Mouse (Mus musculus) heart, postnatal 0 days (tissue): ENCODE measurements around the gene St5. TPM values are rescaled to one million over a fixed set of nuclear protein-coding genes. Genes with fewer than 3 reads are reported as not detected.

ENCODE experiments used
- ATAC-seq: fragments of 200-750 bp; cut with Nextera tagmentation; 2 replicates; pipeline ENCODE4 v1.8.0; 2017; ENCODE audit warnings: low read depth, moderate number of reproducible peaks, moderate library complexity; ENCODE audit not compliant: insufficient read depth
- DNase-seq: peaks from one replicate; pipeline ENCODE4 v3.0.0-alpha.2; 2016; ENCODE audit warnings: low spot score
- H3K27ac ChIP-seq: fragments of 300-500 bp; sonication (generic); 2 replicates; pipeline ENCODE4 v1.5.1; 2014; ENCODE audit warnings: low read depth, mild to moderate bottlenecking
- H3K27me3 ChIP-seq: fragments of 300-500 bp; sonication (generic); 2 replicates; pipeline ENCODE4 v1.6.1; 2014; ENCODE audit warnings: low read length, mixed read lengths; ENCODE audit not compliant: control insufficient read depth, insufficient read depth
- H3K36me3 ChIP-seq: fragments of 300-500 bp; sonication (generic); replicated peaks from 2 replicates; pipeline ENCODE4 v1.6.1; 2014; ENCODE audit warnings: low read length, mixed read lengths; ENCODE audit not compliant: control insufficient read depth, insufficient read depth
- H3K4me1 ChIP-seq: fragments of 300-500 bp; sonication (generic); 2 replicates; pipeline ENCODE4 v1.6.1; 2014; ENCODE audit warnings: antibody characterized with exemption; ENCODE audit not compliant: control insufficient read depth, insufficient read depth
- H3K4me2 ChIP-seq: fragments of 300-500 bp; sonication (generic); 2 replicates; pipeline ENCODE4 v1.6.1; 2014; ENCODE audit warnings: low read depth, mild to moderate bottlenecking, low read length, moderate library complexity
- H3K4me3 ChIP-seq: fragments of 300-500 bp; sonication (generic); 2 replicates; pipeline ENCODE4 v1.5.1; 2014; ENCODE audit warnings: low read depth, low read length
- H3K9ac ChIP-seq: fragments of 300-500 bp; sonication (generic); replicated peaks from 2 replicates; pipeline ENCODE4 v1.6.1; 2014; ENCODE audit warnings: low read depth, low read length, mixed read lengths
- H3K9me3 ChIP-seq: fragments of 300-500 bp; sonication (generic); replicated peaks from 2 replicates; pipeline ENCODE4 v1.6.1; 2016; ENCODE audit warnings: low read length; ENCODE audit not compliant: control insufficient read depth
- CTCF ChIP-seq: IDR thresholded peaks from 2 replicates; pipeline ENCODE4 v1.5.1; 2016; ENCODE audit warnings: antibody characterized with exemption, control low read depth, low read depth
- EP300 ChIP-seq: IDR thresholded peaks from 2 replicates; pipeline ENCODE4 v1.6.1; 2016; ENCODE audit warnings: antibody characterized with exemption, low read depth
- WGBS: fragments of 180-500 bp; shearing (Covaris S2); extraction: QIAGEN DNeasy Blood & Tissue Kit; methylation state at CpG from one replicate; pipeline ENCODE4 v1.1.7; 2014; 5-methylcytosine and 5-hydroxymethylcytosine counted together
- polyA plus RNA-seq: library from polyadenylated mRNA; unstranded; fragments of >200 nt; fragmentation: Nextera tagmentation; extraction: Ambion mirVana; gene quantifications from 2 replicates; pipeline ENCODE4 v1.2.1, GENCODE M21; 2015
- total RNA-seq: library from RNA; depleted of rRNA; stranded (reverse); fragments of >200 nt; gene quantifications from 2 replicates; pipeline ENCODE4 v1.2.3, GENCODE M21; 2014; ENCODE audit warnings: low replicate concordance

Gene St5
- total and polyA plus RNA-seq, 2 experiments from 2014 or later = 28.8 to 58.8 TPM

GRCm38 (mm10) chr7:109544792-109545191 lies 158.6 kb downstream of the St5 start:
- peaks cover 2% of the 10 kb centered on the region; the same call in 1 of the 2 replicates for H3K4me1 ChIP-seq
- DNase-seq (no peak), ATAC-seq (no peak)
- H3K9ac ChIP-seq = no peak overlapping the region
- no peak overlapping the region for H3K4me2 ChIP-seq
- H3K27ac ChIP-seq = peak overlapping the region; percentile 70
- no peak overlapping the region for H3K4me3 ChIP-seq
- H3K9me3 ChIP-seq = no peaks in the 10 kb centered on the region
- H3K27me3 ChIP-seq = no peaks in the 10 kb centered on the region
- TF ChIP-seq CTCF (no peak), EP300 (no peak)
- peaks cover 77% of the 10 kb centered on the region for H3K36me3 ChIP-seq
- WGBS = 53% methylated on average over 5 of the region's 5 CpGs

- 43% methylated on average over 3 of the region's 3 CpGs for WGBS
- no peak for DNase-seq
- ATAC-seq = no peak
Observed at GRCm38 (mm10) chr7:109542364-109542628, 161.1 kb downstream of the St5 start.

GRCm38 (mm10) chr7:109541609-109542363 lies 161.6 kb downstream of the St5 start:
- Histone ChIP-seq H3K4me2 (no peak overlapping the region), H3K9ac (no peak overlapping the region), H3K27me3 (no peaks in the 10 kb centered on the region), H3K9me3 (no peaks in the 10 kb centered on the region), H3K4me3 (no peak overlapping the region), H3K27ac (peak overlapping the region; percentile 75), H3K4me1 (peaks cover 10% of the 10 kb centered on the region), H3K36me3 (peaks cover 80% of the 10 kb centered on the region)
- WGBS = 71% methylated on average over 10 of the region's 10 CpGs
- DNase-seq (no peak), ATAC-seq (peak; percentile 54)
- TF ChIP-seq EP300 (no peak), CTCF (no peak)

More at GRCm38 (mm10) chr7:109542364-109542628, 161.1 kb downstream of the St5 start:
- peak overlapping the region; percentile 75 for H3K27ac ChIP-seq
- no peak overlapping the region for H3K9ac ChIP-seq
- peaks cover 80% of the 10 kb centered on the region for H3K36me3 ChIP-seq
- TF ChIP-seq EP300 = no peak
- no peak for TF ChIP-seq CTCF
- no peaks in the 10 kb centered on the region for H3K27me3 ChIP-seq
- H3K4me3 ChIP-seq = no peak overlapping the region
- no peak overlapping the region for H3K4me2 ChIP-seq
- H3K9me3 ChIP-seq = no peaks in the 10 kb centered on the region
- peaks cover 5% of the 10 kb centered on the region; the same call in 1 of the 2 replicates for H3K4me1 ChIP-seq

GRCm38 (mm10) chr7:109540902-109541301 lies 162.5 kb downstream of the St5 start:
- no peak overlapping the region for H3K9ac ChIP-seq
- H3K4me2 ChIP-seq = no peak overlapping the region
- no peak overlapping the region for H3K4me3 ChIP-seq
- H3K4me1 ChIP-seq = peaks cover 15% of the 10 kb centered on the region
- DNase-seq = no peak
- peak overlapping the region; percentile 72 for H3K27ac ChIP-seq
- H3K36me3 ChIP-seq = peaks cover 82% of the 10 kb centered on the region
- no peaks in the 10 kb centered on the region for H3K9me3 ChIP-seq
- ATAC-seq = no peak
- H3K27me3 ChIP-seq = no peaks in the 10 kb centered on the region
- TF ChIP-seq EP300 = no peak
- TF ChIP-seq CTCF = no peak

- DNase-seq = peak; percentile 47
- WGBS = 29% methylated on average over 4 of the region's 4 CpGs
- H3K4me2 ChIP-seq = no peak overlapping the region
- H3K27me3 ChIP-seq = no peaks in the 10 kb centered on the region
- no peak overlapping the region for H3K4me3 ChIP-seq
- no peak for TF ChIP-seq CTCF
- TF ChIP-seq EP300 = no peak
- H3K9me3 ChIP-seq = no peaks in the 10 kb centered on the region
- H3K9ac ChIP-seq = 0 out of 2 replicates have a peak overlapping the region, but pooled peaks have one; percentile 13
- peaks cover 13% of the 10 kb centered on the region for H3K4me1 ChIP-seq
- H3K36me3 ChIP-seq = peaks cover 89% of the 10 kb centered on the region
- peak; percentile 74 for ATAC-seq
- peak overlapping the region; percentile 85 for H3K27ac ChIP-seq
Observed at GRCm38 (mm10) chr7:109536451-109536946, 166.9 kb downstream of the St5 start.

- Histone ChIP-seq H3K4me3 (no peak overlapping the region), H3K9me3 (no peaks in the 10 kb centered on the region), H3K4me1 (peaks cover 13% of the 10 kb centered on the region), H3K27ac (no peak overlapping the region), H3K36me3 (peaks cover 89% of the 10 kb centered on the region), H3K4me2 (no peak overlapping the region), H3K27me3 (no peaks in the 10 kb centered on the region), H3K9ac (no peak overlapping the region)
- no peak for ATAC-seq
- 92% methylated on average over 3 of the region's 3 CpGs for WGBS
- no peak for DNase-seq
- no peak for TF ChIP-seq EP300
- no peak for TF ChIP-seq CTCF
Observed at GRCm38 (mm10) chr7:109534921-109535320, 168.5 kb downstream of the St5 start.
